Mouse (Mus musculus): ENCODE results near the gene Dcun1d3.

GRCm38 (mm10) chr7:119928783-119929440 lies 32.8 kb upstream of the Dcun1d3 start:
- no peak for TF ChIP-seq CTCF (IDR thresholded peaks at IDR 0.05; ENCODE audit: borderline replicate concordance, insufficient read depth, low read length)
- TF ChIP-seq POLR2A (IDR thresholded peaks at IDR 0.05; ENCODE audit: low read depth, low read length) = no peak
